Mouse (Mus musculus): ENCODE data around the gene Gm7942.
"Not testable (repeated sequence)": the region's sequence is repeated elsewhere in the genome, so short reads cannot be mapped to it uniquely, and the experiment has no call there.

Gene Gm7942

DNA sequence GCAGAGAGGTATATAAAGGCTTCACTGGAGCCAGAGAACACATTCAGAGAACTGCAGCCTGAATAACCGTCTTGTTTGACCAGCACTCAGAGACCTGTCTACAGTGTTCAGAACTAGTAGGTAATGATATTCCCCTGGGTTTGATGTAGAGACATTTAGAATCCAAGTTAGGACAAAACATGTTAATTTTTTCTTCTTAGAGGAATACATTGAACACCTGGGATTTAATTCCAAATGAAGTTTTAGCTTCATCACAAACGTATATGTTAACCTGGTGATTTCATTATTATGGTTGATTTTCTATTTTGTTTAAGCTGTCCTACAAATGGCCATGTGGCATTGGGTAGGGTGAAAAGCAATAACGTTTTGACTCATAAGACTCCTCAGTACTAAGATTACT is at the start of gene Gm7942:
TSS of gene Gm7942 (plus strand) at position 301 of the 400 bp plus-strand sequence.
- not testable (repeated sequence) for DNase-seq (ENCODE audit: low read depth, low spot score)
